Mouse (Mus musculus) embryonic facial prominence, embryonic 14.5 days (tissue): ENCODE measurements around the gene Tap1. TPM values are rescaled to one million over a fixed set of nuclear protein-coding genes. Genes with fewer than 3 reads are reported as not detected.

Source experiments
- ATAC-seq: fragments of 200-750 bp; cut with Nextera tagmentation; 2 replicates; pipeline ENCODE4 v1.8.0; 2017; ENCODE audit warnings: low read depth, moderate number of reproducible peaks, moderate TSS enrichment
- DNase-seq: peaks from one replicate; pipeline ENCODE4 v3.0.0-alpha.2; 2015; ENCODE audit warnings: low spot score
- H3K27ac ChIP-seq: fragments of 300-500 bp; sonication (generic); replicated peaks from 2 replicates; pipeline ENCODE4 v1.5.1; 2014; ENCODE audit warnings: low read depth, mild to moderate bottlenecking, low read length, moderate library complexity
- H3K27me3 ChIP-seq: fragments of 300-500 bp; sonication (generic); replicated peaks from 2 replicates; pipeline ENCODE4 v1.6.1; 2014; ENCODE audit warnings: low read length; ENCODE audit not compliant: control insufficient read depth, insufficient read depth
- H3K36me3 ChIP-seq: fragments of 300-500 bp; sonication (generic); 2 replicates; pipeline ENCODE4 v1.6.1; 2014; ENCODE audit warnings: low read length, mixed read lengths; ENCODE audit not compliant: control insufficient read depth, insufficient read depth
- H3K4me1 ChIP-seq: fragments of 300-500 bp; sonication (generic); 2 replicates; pipeline ENCODE4 v1.6.1; 2014; ENCODE audit warnings: antibody characterized with exemption, low read length; ENCODE audit not compliant: control insufficient read depth, insufficient read depth
- H3K4me2 ChIP-seq: fragments of 300-500 bp; sonication (generic); 2 replicates; pipeline ENCODE4 v1.6.1; 2014; ENCODE audit warnings: low read depth, mild to moderate bottlenecking, low read length, moderate library complexity, mixed read lengths
- H3K4me3 ChIP-seq: fragments of 300-500 bp; sonication (generic); 2 replicates; pipeline ENCODE4 v1.5.1; 2014; ENCODE audit warnings: low read depth, mild to moderate bottlenecking, low read length
- H3K9ac ChIP-seq: fragments of 300-500 bp; sonication (generic); 2 replicates; pipeline ENCODE4 v1.6.1; 2014; ENCODE audit warnings: low read depth, mild to moderate bottlenecking, low read length, moderate library complexity, mixed read lengths
- H3K9me3 ChIP-seq: fragments of 300-500 bp; sonication (generic); 2 replicates; pipeline ENCODE4 v1.6.1; 2016; ENCODE audit warnings: low read length; ENCODE audit not compliant: control insufficient read depth
- WGBS: fragments of 180-500 bp; shearing (Covaris S2); extraction: QIAGEN DNeasy Blood & Tissue Kit; methylation state at CpG from one replicate; pipeline ENCODE4 v1.1.7; 2014; 5-methylcytosine and 5-hydroxymethylcytosine counted together
- polyA plus RNA-seq: library from polyadenylated mRNA; unstranded; fragments of >200 nt; fragmentation: Nextera tagmentation; extraction: Ambion mirVana; gene quantifications from 2 replicates; pipeline ENCODE4 v1.2.1, GENCODE M21; 2014

Gene Tap1
- polyA plus RNA-seq, 1 experiment from 2014 or later: 5.1 TPM

- Histone ChIP-seq H3K4me1 (no peaks in the 10 kb centered on the region), H3K4me2 (no peak overlapping the region), H3K27me3 (no peaks in the 10 kb centered on the region), H3K9me3 (peaks cover 7% of the 10 kb centered on the region; the same call in 1 of the 2 replicates), H3K4me3 (no peak overlapping the region), H3K9ac (no peak overlapping the region), H3K36me3 (no peaks in the 10 kb centered on the region), H3K27ac (no peak overlapping the region)
- DNase-seq (no peak), ATAC-seq (no peak)
- WGBS: 27% methylated on average over 4 of the region's 4 CpGs
Observed at GRCm38 (mm10) chr17:34170487-34170876, 16.9 kb upstream of the Tap1 start.

- Histone ChIP-seq H3K4me1 (no peaks in the 10 kb centered on the region), H3K36me3 (no peaks in the 10 kb centered on the region), H3K9me3 (peaks cover 7% of the 10 kb centered on the region; the same call in 1 of the 2 replicates), H3K4me2 (no peak overlapping the region), H3K9ac (no peak overlapping the region), H3K4me3 (no peak overlapping the region), H3K27me3 (no peaks in the 10 kb centered on the region), H3K27ac (no peak overlapping the region)
- ATAC-seq: no peak
- DNase-seq: peak; percentile 69
- 40% methylated on average over 13 of the region's 13 CpGs for WGBS
Observed at GRCm38 (mm10) chr17:34170877-34171498, 16.4 kb upstream of the Tap1 start.

GRCm38 (mm10) chr17:34172528-34172927 is 14.8 kb upstream of the Tap1 start:
- Histone ChIP-seq H3K9me3 (peaks cover 17% of the 10 kb centered on the region; the same call in 1 of the 2 replicates), H3K9ac (no peak overlapping the region), H3K36me3 (no peaks in the 10 kb centered on the region), H3K4me3 (no peak overlapping the region), H3K4me1 (no peaks in the 10 kb centered on the region), H3K4me2 (no peak overlapping the region), H3K27ac (no peak overlapping the region), H3K27me3 (no peaks in the 10 kb centered on the region)
- DNase-seq: no peak
- no peak for ATAC-seq
- 94% methylated on average over 5 of the region's 5 CpGs for WGBS

- 50% methylated on average over 1 of the region's 1 CpGs for WGBS
- H3K4me1 ChIP-seq: no peaks in the 10 kb centered on the region
- no peak overlapping the region for H3K4me2 ChIP-seq
- H3K27ac ChIP-seq: no peak overlapping the region
- no peaks in the 10 kb centered on the region for H3K36me3 ChIP-seq
- DNase-seq (no peak), ATAC-seq (no peak)
- peaks cover 18% of the 10 kb centered on the region; the same call in 1 of the 2 replicates for H3K9me3 ChIP-seq
- H3K9ac ChIP-seq: no peak overlapping the region
- no peaks in the 10 kb centered on the region for H3K27me3 ChIP-seq
- no peak overlapping the region for H3K4me3 ChIP-seq
Observed at GRCm38 (mm10) chr17:34174075-34174474, 13.3 kb upstream of the Tap1 start.

- H3K36me3 ChIP-seq: no peaks in the 10 kb centered on the region
- H3K4me2 ChIP-seq: no peak overlapping the region
- WGBS: 69% methylated on average over 4 of the region's 4 CpGs
- H3K4me1 ChIP-seq: no peaks in the 10 kb centered on the region
- DNase-seq (no peak), ATAC-seq (no peak)
- H3K9ac ChIP-seq: no peak overlapping the region
- peaks cover 17% of the 10 kb centered on the region; the same call in 1 of the 2 replicates for H3K9me3 ChIP-seq
- H3K27ac ChIP-seq: no peak overlapping the region
- H3K27me3 ChIP-seq: no peaks in the 10 kb centered on the region
- no peak overlapping the region for H3K4me3 ChIP-seq
Observed at GRCm38 (mm10) chr17:34177179-34177578, 10.2 kb upstream of the Tap1 start.

GRCm38 (mm10) chr17:34179019-34179418 is 8.3 kb upstream of the Tap1 start:
- no peak for ATAC-seq
- Histone ChIP-seq H3K4me2 (no peak overlapping the region), H3K4me3 (no peak overlapping the region), H3K36me3 (no peaks in the 10 kb centered on the region), H3K9me3 (peaks cover 11% of the 10 kb centered on the region; the same call in 1 of the 2 replicates), H3K9ac (no peak overlapping the region), H3K27ac (no peak overlapping the region), H3K4me1 (no peaks in the 10 kb centered on the region), H3K27me3 (no peaks in the 10 kb centered on the region)
- DNase-seq: no peak
- 58% methylated on average over 6 of the region's 6 CpGs for WGBS

GRCm38 (mm10) chr17:34179913-34180859 is 7.2 kb upstream of the Tap1 start:
- Histone ChIP-seq H3K36me3 (no peaks in the 10 kb centered on the region), H3K27me3 (no peaks in the 10 kb centered on the region), H3K9ac (no peak overlapping the region), H3K27ac (no peak overlapping the region), H3K4me2 (no peak overlapping the region), H3K4me1 (no peaks in the 10 kb centered on the region), H3K9me3 (peaks cover 11% of the 10 kb centered on the region; the same call in 1 of the 2 replicates), H3K4me3 (no peak overlapping the region)
- DNase-seq (no peak), ATAC-seq (no peak)
- WGBS: 64% methylated on average over 13 of the region's 13 CpGs

GRCm38 (mm10) chr17:34183564-34184219 is 3.7 kb upstream of the Tap1 start:
- WGBS: 81% methylated on average over 15 of the region's 15 CpGs
- Histone ChIP-seq H3K27ac (no peak overlapping the region), H3K36me3 (no peaks in the 10 kb centered on the region), H3K4me2 (no peak overlapping the region), H3K4me1 (peaks cover 6% of the 10 kb centered on the region; the same call in 1 of the 2 replicates), H3K9me3 (no peaks in the 10 kb centered on the region), H3K27me3 (peaks cover 17% of the 10 kb centered on the region), H3K4me3 (no peak overlapping the region), H3K9ac (no peak overlapping the region)
- ATAC-seq (no peak), DNase-seq (no peak)
